Mouse (Mus musculus) heart, embryonic 15.5 days (tissue): ENCODE results near the gene Gm3173. TPM values are rescaled to one million over a fixed set of nuclear protein-coding genes. Genes with fewer than 3 reads are reported as not detected.
"Not testable (repeated sequence)": the region's sequence is repeated elsewhere in the genome, so short reads cannot be mapped to it uniquely, and the experiment has no call there.

Experiments used
- ATAC-seq: fragments of 200-750 bp; cut with Nextera tagmentation; replicated peaks from 2 replicates; pipeline ENCODE4 v1.8.0; 2017; ENCODE audit warnings: low read depth, moderate TSS enrichment; ENCODE audit not compliant: insufficient number of reproducible peaks, insufficient read depth, low FRiP score
- H3K27ac ChIP-seq: fragments of 300-500 bp; sonication (generic); 2 replicates; pipeline ENCODE4 v1.5.1; 2015; ENCODE audit warnings: mild to moderate bottlenecking, inconsistent platforms
- H3K27me3 ChIP-seq: fragments of 300-500 bp; sonication (generic); 2 replicates; pipeline ENCODE4 v1.6.1; 2015; ENCODE audit warnings: inconsistent platforms
- H3K36me3 ChIP-seq: fragments of 300-500 bp; sonication (generic); 2 replicates; pipeline ENCODE4 v1.6.1; 2015; ENCODE audit warnings: mild to moderate bottlenecking, inconsistent platforms
- H3K4me1 ChIP-seq: fragments of 300-500 bp; sonication (generic); replicated peaks from 2 replicates; pipeline ENCODE4 v1.6.1; 2015; ENCODE audit warnings: inconsistent platforms
- H3K4me2 ChIP-seq: fragments of 300-500 bp; sonication (generic); 2 replicates; pipeline ENCODE4 v1.6.1; 2015; ENCODE audit warnings: inconsistent platforms, mild to moderate bottlenecking, moderate library complexity
- H3K4me3 ChIP-seq: fragments of 300-500 bp; sonication (generic); 2 replicates; pipeline ENCODE4 v1.5.1; 2015; ENCODE audit warnings: mild to moderate bottlenecking, inconsistent platforms
- H3K9ac ChIP-seq: fragments of 300-500 bp; sonication (generic); 2 replicates; pipeline ENCODE4 v1.6.1; 2015; ENCODE audit warnings: mild to moderate bottlenecking, inconsistent platforms
- H3K9me3 ChIP-seq: fragments of 300-500 bp; sonication (generic); replicated peaks from 2 replicates; pipeline ENCODE4 v1.6.1; 2016; ENCODE audit warnings: inconsistent platforms
- WGBS: fragments of 180-500 bp; shearing (Covaris S2); methylation state at CpG from one replicate; pipeline ENCODE4 v1.1.7; 2015; ENCODE audit warnings: mixed read lengths; 5-methylcytosine and 5-hydroxymethylcytosine counted together
- polyA plus RNA-seq: library from polyadenylated mRNA; unstranded; fragments of >200 nt; fragmentation: Nextera tagmentation; extraction: Ambion mirVana; gene quantifications from 2 replicates; pipeline ENCODE4 v1.2.1, GENCODE M21; 2015

Gene Gm3173
- polyA plus RNA-seq, 1 experiment from 2014 or later = not detected

- Histone ChIP-seq H3K4me3 (peak overlapping the region; percentile 35), H3K4me2 (peak overlapping the region; percentile 54)
- H3K9me3 ChIP-seq, H3K27me3 ChIP-seq, ATAC-seq, H3K27ac ChIP-seq, H3K36me3 ChIP-seq, H3K9ac ChIP-seq, H3K4me1 ChIP-seq: not testable (repeated sequence)
- 2% methylated on average over 17 of the region's 25 CpGs for WGBS
Observed at GRCm38 (mm10) chr14:4499425-4499824, 68.6 kb downstream of the Gm3173 start.

GRCm38 (mm10) chr14:4555105-4555504 is 124.3 kb downstream of the Gm3173 start, which contains the start of gene Gm3047:
Gene Gm3047 (plus strand): TSS chr14:4555405.
- H3K27me3 ChIP-seq, H3K9me3 ChIP-seq, ATAC-seq, H3K4me3 ChIP-seq, H3K27ac ChIP-seq, H3K4me2 ChIP-seq, H3K4me1 ChIP-seq, H3K36me3 ChIP-seq, H3K9ac ChIP-seq: not testable (repeated sequence)
- WGBS = no CpG with 5 or more reads among the region's 2 CpGs

Other genes with a start within 250 kb of the Gm3173 start
- 0.18 and 0.23 TPM in 2 replicates for gene Gm2974, start 248.4 kb upstream of the Gm3173 start, polyA plus RNA-seq
- gene Gm3138, start 181.4 kb upstream of the Gm3173 start, polyA plus RNA-seq = not detected in 2 replicates
- gene Gm3149, start 113.7 kb upstream of the Gm3173 start, polyA plus RNA-seq = not detected in 2 replicates
- 0.16 TPM in 2 replicates for gene 2610042L04Rik, start 96.2 kb upstream of the Gm3173 start, polyA plus RNA-seq
- not detected in 2 replicates for gene Gm3159, start 33.5 kb upstream of the Gm3173 start, polyA plus RNA-seq
- 0.09 TPM in 1 of 2 replicates, not detected in the other for gene Gm3164, start 15.5 kb upstream of the Gm3173 start, polyA plus RNA-seq
- gene Gm3182, start 50.8 kb downstream of the Gm3173 start, polyA plus RNA-seq = not detected in 2 replicates
- not detected in 2 replicates for gene Gm3047, start 124.4 kb downstream of the Gm3173 start, polyA plus RNA-seq
- not detected in 2 replicates for gene Gm8159, start 201.4 kb downstream of the Gm3173 start, polyA plus RNA-seq
- gene Gm3239, start 233.2 kb downstream of the Gm3173 start, polyA plus RNA-seq = 0.20 and 0.28 TPM in 2 replicates